Mouse (Mus musculus): ENCODE measurements around the gene Ppox. TPM values are rescaled to one million over a fixed set of nuclear protein-coding genes. Genes with fewer than 3 reads are reported as not detected.

Gene Ppox
- polyA plus RNA-seq, 1 experiment from 2014 or later: 42.9 TPM

DNA sequence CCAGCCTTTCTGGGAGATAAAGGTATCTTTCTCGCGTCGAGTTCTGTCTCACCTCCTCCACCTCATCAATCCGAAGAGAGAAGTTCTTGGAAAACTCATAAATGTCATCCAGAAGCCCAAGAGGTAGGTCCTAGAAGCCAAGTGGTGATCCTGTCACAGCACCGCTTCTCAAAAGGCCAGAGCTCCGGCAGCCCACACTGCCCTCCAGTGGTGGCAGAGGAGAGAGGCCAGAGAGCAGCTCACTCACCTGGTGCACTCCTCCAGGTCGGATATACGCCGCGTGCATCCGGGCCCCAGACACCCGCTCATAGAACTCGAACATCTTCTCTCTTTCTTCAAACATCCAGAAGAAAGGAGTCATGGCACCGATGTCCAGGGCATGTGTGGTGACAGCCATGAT is 42.5 kb downstream of the Ppox start:
- H3K27me3 ChIP-seq (ENCODE audit: control insufficient read depth, insufficient read depth, low read length): no peaks in the 10 kb centered on the region
- no peak overlapping the region for H3K4me2 ChIP-seq (ENCODE audit: low read length)
- H3K4me1 ChIP-seq (ENCODE audit: control insufficient read depth in 2 of 2, insufficient read depth in 2 of 2, low read length in 2 of 2): peaks cover 3 to 4% of the 10 kb centered on the region in 2 experiments; a peak in 2 of 4 replicates
- H3K9ac ChIP-seq (ENCODE audit: low read length): no peak overlapping the region
- H3K36me3 ChIP-seq (ENCODE audit: control insufficient read depth, insufficient read depth, low read length): peaks cover 99% of the 10 kb centered on the region
- ATAC-seq (ENCODE audit: insufficient number of reproducible peaks, insufficient read depth, low FRiP score, low read depth): no peak
- WGBS: 66% methylated on average over 14 of the region's 14 CpGs
- H3K27ac ChIP-seq (replicated peaks in 1 of 2; ENCODE audit: control insufficient read depth in 1 of 2, insufficient read depth in 1 of 2, low read depth in 2 of 2, low read length in 2 of 2): no peak overlapping the region
- no peaks in the 10 kb centered on the region for H3K9me3 ChIP-seq (ENCODE audit: control insufficient read depth, low read length)
- H3K4me3 ChIP-seq (ENCODE audit: control insufficient read depth in 1 of 2, insufficient read depth in 1 of 2, low read depth in 1 of 2, low read length in 2 of 2): no peak overlapping the region

DNA sequence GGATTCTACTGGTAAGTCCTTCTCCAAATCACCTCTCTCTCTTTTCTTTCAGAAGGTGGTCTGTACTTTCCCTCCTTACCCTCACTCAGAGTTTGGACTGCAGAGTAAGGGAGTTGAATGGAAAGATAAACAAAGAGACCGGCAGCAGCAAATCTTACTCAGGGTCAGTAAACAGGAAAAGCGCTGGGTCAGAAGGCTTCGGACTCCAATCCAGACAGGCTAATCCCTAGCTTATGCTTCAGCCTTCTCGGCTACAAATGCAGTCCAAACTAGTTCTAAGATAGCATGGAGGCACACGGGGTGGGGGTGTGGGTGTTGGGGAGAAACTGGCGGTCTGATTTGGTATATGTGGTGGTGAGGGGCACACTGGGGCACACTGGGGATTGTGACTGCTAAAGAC is 43.5 kb downstream of the Ppox start:
- Histone ChIP-seq H3K27ac (replicated peaks in 1 of 2; ENCODE audit: control insufficient read depth in 1 of 2, insufficient read depth in 1 of 2, low read depth in 2 of 2, low read length in 2 of 2) (no peak overlapping the region), H3K27me3 (ENCODE audit: control insufficient read depth, insufficient read depth, low read length) (no peaks in the 10 kb centered on the region), H3K9ac (ENCODE audit: low read length) (no peak overlapping the region), H3K4me2 (ENCODE audit: low read length) (no peak overlapping the region), H3K9me3 (ENCODE audit: control insufficient read depth, low read length) (no peaks in the 10 kb centered on the region), H3K36me3 (ENCODE audit: control insufficient read depth, insufficient read depth, low read length) (peaks cover 89% of the 10 kb centered on the region), H3K4me1 (ENCODE audit: control insufficient read depth in 2 of 2, insufficient read depth in 2 of 2, low read length in 2 of 2) (peaks cover 4 to 5% of the 10 kb centered on the region in 2 experiments; a peak in 2 of 4 replicates), H3K4me3 (ENCODE audit: control insufficient read depth in 1 of 2, insufficient read depth in 1 of 2, low read depth in 1 of 2, low read length in 2 of 2) (no peak overlapping the region)
- no peak for ATAC-seq (ENCODE audit: insufficient number of reproducible peaks, insufficient read depth, low FRiP score, low read depth)
- WGBS: 75% methylated on average over 6 of the region's 6 CpGs

DNA sequence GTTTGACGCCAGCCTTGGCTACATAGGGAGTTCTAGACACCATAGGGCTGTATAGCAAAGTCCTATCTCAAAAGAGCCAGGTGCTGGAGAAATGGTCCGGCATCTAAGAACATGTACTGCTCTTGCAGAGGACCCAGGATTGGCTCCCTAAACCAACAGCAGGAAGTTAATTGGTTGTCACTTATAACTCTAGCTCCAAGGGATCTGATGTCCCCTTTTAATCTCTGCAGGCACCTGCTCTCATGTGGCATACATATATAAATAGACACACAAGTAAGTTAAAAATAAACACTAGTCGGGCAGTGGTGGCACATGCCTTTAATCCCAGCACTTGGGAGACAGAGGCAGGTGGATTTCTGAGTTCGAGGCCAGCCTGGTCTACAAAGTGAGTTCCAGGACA is 45.2 kb downstream of the Ppox start:
- peaks cover 74% of the 10 kb centered on the region for H3K36me3 ChIP-seq (ENCODE audit: control insufficient read depth, insufficient read depth, low read length)
- H3K9ac ChIP-seq (ENCODE audit: low read length): no peak overlapping the region
- H3K27me3 ChIP-seq (ENCODE audit: control insufficient read depth, insufficient read depth, low read length): no peaks in the 10 kb centered on the region
- ATAC-seq (ENCODE audit: insufficient number of reproducible peaks, insufficient read depth, low FRiP score, low read depth): no peak
- no peak overlapping the region for H3K4me3 ChIP-seq (ENCODE audit: control insufficient read depth in 1 of 2, insufficient read depth in 1 of 2, low read depth in 1 of 2, low read length in 2 of 2)
- no peak overlapping the region for H3K27ac ChIP-seq (replicated peaks in 1 of 2; ENCODE audit: control insufficient read depth in 1 of 2, insufficient read depth in 1 of 2, low read depth in 2 of 2, low read length in 2 of 2)
- peaks cover 4 to 5% of the 10 kb centered on the region in 2 experiments; a peak in 2 of 4 replicates for H3K4me1 ChIP-seq (ENCODE audit: control insufficient read depth in 2 of 2, insufficient read depth in 2 of 2, low read length in 2 of 2)
- no peaks in the 10 kb centered on the region for H3K9me3 ChIP-seq (ENCODE audit: control insufficient read depth, low read length)
- no peak overlapping the region for H3K4me2 ChIP-seq (ENCODE audit: low read length)
- WGBS: 51% methylated on average over 4 of the region's 4 CpGs

DNA sequence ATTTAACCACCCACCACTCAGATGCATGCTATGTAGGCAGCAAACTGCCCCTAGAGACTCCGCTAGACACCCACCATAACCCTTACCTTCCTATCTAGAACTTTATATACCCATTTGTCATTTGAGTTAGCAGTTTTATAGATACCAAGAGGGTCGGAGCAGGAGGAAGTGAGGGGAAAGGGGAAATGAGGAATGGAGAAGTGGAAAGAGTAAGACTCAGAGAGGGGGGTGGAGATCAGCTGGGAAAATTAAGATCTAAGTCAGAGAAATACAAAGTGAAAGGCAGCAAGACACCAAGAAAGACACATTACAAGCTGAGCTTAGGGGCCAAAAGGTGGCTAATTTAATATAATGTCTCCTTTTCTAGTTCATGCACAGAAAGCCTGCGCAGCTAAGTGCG is 46.4 kb downstream of the Ppox start:
- no peak for ATAC-seq (ENCODE audit: insufficient number of reproducible peaks, insufficient read depth, low FRiP score, low read depth)
- no peaks in the 10 kb centered on the region for H3K9me3 ChIP-seq (ENCODE audit: control insufficient read depth, low read length)
- H3K4me3 ChIP-seq (ENCODE audit: control insufficient read depth in 1 of 2, insufficient read depth in 1 of 2, low read depth in 1 of 2, low read length in 2 of 2): no peak overlapping the region
- H3K9ac ChIP-seq (ENCODE audit: low read length): 0 out of 2 replicates have a peak overlapping the region, but pooled peaks have one; percentile 7
- no peak overlapping the region for H3K4me2 ChIP-seq (ENCODE audit: low read length)
- 0 out of 4 replicates have a peak overlapping the region, but pooled peaks of 1 of the 2 experiments have one; percentile 14 for H3K27ac ChIP-seq (replicated peaks in 1 of 2; ENCODE audit: control insufficient read depth in 1 of 2, insufficient read depth in 1 of 2, low read depth in 2 of 2, low read length in 2 of 2)
- 86% methylated on average over 4 of the region's 4 CpGs for WGBS
- H3K4me1 ChIP-seq (ENCODE audit: control insufficient read depth in 2 of 2, insufficient read depth in 2 of 2, low read length in 2 of 2): peaks cover 4 to 5% of the 10 kb centered on the region in 2 experiments; a peak in 2 of 4 replicates
- peaks cover 61% of the 10 kb centered on the region for H3K36me3 ChIP-seq (ENCODE audit: control insufficient read depth, insufficient read depth, low read length)
- no peaks in the 10 kb centered on the region for H3K27me3 ChIP-seq (ENCODE audit: control insufficient read depth, insufficient read depth, low read length)

DNA sequence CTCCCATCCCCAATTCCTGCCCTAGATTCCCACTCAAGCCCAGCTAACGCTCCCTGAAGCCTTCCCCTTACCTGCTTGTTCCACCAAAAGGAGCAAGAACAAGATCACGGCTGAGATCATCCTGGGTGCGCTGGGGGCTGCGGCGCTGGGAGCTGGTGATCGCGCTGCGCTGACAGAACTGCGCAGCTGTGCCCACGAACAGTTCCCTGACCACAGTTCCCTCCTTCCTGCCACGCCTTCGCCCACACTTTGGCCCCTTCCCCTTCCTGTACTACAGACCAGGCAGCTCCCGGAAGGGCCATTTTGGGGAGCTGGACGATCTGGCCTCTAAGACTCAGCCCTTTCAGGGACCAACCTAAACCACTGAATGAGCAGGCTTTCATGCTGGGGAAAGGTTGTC is 46.9 kb downstream of the Ppox start, which contains the start of gene Fcer1g:
Gene Fcer1g, minus strand, starts transcription at position 240 of the 400 bp plus-strand sequence.
- Histone ChIP-seq H3K9me3 (ENCODE audit: control insufficient read depth, low read length) (no peaks in the 10 kb centered on the region), H3K4me2 (ENCODE audit: low read length) (no peak within 1 kb of the TSS), H3K4me3 (ENCODE audit: control insufficient read depth in 1 of 2, insufficient read depth in 1 of 2, low read depth in 1 of 2, low read length in 2 of 2) (no peak within 1 kb of the TSS), H3K27ac (replicated peaks in 1 of 2; ENCODE audit: control insufficient read depth in 1 of 2, insufficient read depth in 1 of 2, low read depth in 2 of 2, low read length in 2 of 2) (peak within 1 kb of the TSS in 1 of 2 experiments; percentile 14; a peak in 1 of 4 replicates), H3K9ac (ENCODE audit: low read length) (0 out of 2 replicates have a peak within 1 kb of the TSS, but pooled peaks have one; percentile 7), H3K27me3 (ENCODE audit: control insufficient read depth, insufficient read depth, low read length) (no peaks in the 10 kb centered on the region), H3K4me1 (ENCODE audit: control insufficient read depth in 2 of 2, insufficient read depth in 2 of 2, low read length in 2 of 2) (peaks cover 4 to 5% of the 10 kb centered on the region in 2 experiments; a peak in 2 of 4 replicates), H3K36me3 (ENCODE audit: control insufficient read depth, insufficient read depth, low read length) (peaks cover 57% of the 10 kb centered on the region)
- WGBS: 85% methylated on average over 14 of the region's 14 CpGs
- no peak for ATAC-seq (ENCODE audit: insufficient number of reproducible peaks, insufficient read depth, low FRiP score, low read depth)

GRCm38 (mm10) chr1:171232800-171233730 is 47.9 kb downstream of the Ppox start:
- no peak overlapping the region for H3K9ac ChIP-seq (ENCODE audit: low read length)
- 54% methylated on average over 12 of the region's 12 CpGs for WGBS
- H3K27ac ChIP-seq (replicated peaks in 1 of 2; ENCODE audit: control insufficient read depth in 1 of 2, insufficient read depth in 1 of 2, low read depth in 2 of 2, low read length in 2 of 2): no peak overlapping the region
- H3K4me3 ChIP-seq (ENCODE audit: control insufficient read depth in 1 of 2, insufficient read depth in 1 of 2, low read depth in 1 of 2, low read length in 2 of 2): no peak overlapping the region
- no peaks in the 10 kb centered on the region for H3K27me3 ChIP-seq (ENCODE audit: control insufficient read depth, insufficient read depth, low read length)
- peaks cover 4 to 5% of the 10 kb centered on the region in 2 experiments; a peak in 2 of 4 replicates for H3K4me1 ChIP-seq (ENCODE audit: control insufficient read depth in 2 of 2, insufficient read depth in 2 of 2, low read length in 2 of 2)
- H3K36me3 ChIP-seq (ENCODE audit: control insufficient read depth, insufficient read depth, low read length): peaks cover 46% of the 10 kb centered on the region
- H3K4me2 ChIP-seq (ENCODE audit: low read length): no peak overlapping the region
- ATAC-seq (ENCODE audit: insufficient number of reproducible peaks, insufficient read depth, low FRiP score, low read depth): no peak
- H3K9me3 ChIP-seq (ENCODE audit: control insufficient read depth, low read length): no peaks in the 10 kb centered on the region

DNA sequence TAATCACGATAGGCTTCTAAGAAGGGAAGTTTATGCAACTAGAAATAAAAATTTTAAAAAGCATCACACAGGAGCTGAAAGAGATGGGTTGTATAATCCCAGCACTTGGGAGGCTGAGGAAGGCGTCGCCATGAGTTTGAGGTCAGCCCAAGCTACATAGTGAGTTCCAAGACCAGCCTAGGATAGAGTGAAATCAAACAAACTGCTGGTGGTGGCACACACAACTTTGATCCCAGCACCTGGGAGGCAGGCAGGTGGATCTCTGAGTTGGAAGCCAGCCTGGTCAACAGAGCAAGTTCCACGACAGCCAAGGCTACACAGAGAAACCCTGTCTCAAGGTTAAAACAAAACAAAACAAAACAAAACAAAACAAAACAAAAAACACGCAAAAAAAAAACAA is 48.6 kb downstream of the Ppox start:
- Histone ChIP-seq H3K9ac (ENCODE audit: low read length) (no peak overlapping the region), H3K4me1 (ENCODE audit: control insufficient read depth in 2 of 2, insufficient read depth in 2 of 2, low read length in 2 of 2) (peaks cover 4 to 5% of the 10 kb centered on the region in 2 experiments; a peak in 2 of 4 replicates), H3K27ac (replicated peaks in 1 of 2; ENCODE audit: control insufficient read depth in 1 of 2, insufficient read depth in 1 of 2, low read depth in 2 of 2, low read length in 2 of 2) (no peak overlapping the region), H3K36me3 (ENCODE audit: control insufficient read depth, insufficient read depth, low read length) (peaks cover 39% of the 10 kb centered on the region), H3K4me3 (ENCODE audit: control insufficient read depth in 1 of 2, insufficient read depth in 1 of 2, low read depth in 1 of 2, low read length in 2 of 2) (no peak overlapping the region), H3K9me3 (ENCODE audit: control insufficient read depth, low read length) (no peaks in the 10 kb centered on the region), H3K4me2 (ENCODE audit: low read length) (no peak overlapping the region), H3K27me3 (ENCODE audit: control insufficient read depth, insufficient read depth, low read length) (no peaks in the 10 kb centered on the region)
- 87% methylated on average over 5 of the region's 5 CpGs for WGBS
- ATAC-seq (ENCODE audit: insufficient number of reproducible peaks, insufficient read depth, low FRiP score, low read depth): no peak

Data from heart, embryonic 14.5 days (tissue).